Mouse (Mus musculus) kidney, adult 9 months (tissue): Measurements from ENCODE around the gene Fank1.

ENCODE experiments used
- DNase-seq: peaks from one replicate; pipeline ENCODE4 v3.0.0; 2022

Gene Fank1

GRCm38 (mm10) chr7:133775179-133775578 is 1.5 kb upstream of the Fank1 start:
- DNase-seq, result no peak

DNA sequence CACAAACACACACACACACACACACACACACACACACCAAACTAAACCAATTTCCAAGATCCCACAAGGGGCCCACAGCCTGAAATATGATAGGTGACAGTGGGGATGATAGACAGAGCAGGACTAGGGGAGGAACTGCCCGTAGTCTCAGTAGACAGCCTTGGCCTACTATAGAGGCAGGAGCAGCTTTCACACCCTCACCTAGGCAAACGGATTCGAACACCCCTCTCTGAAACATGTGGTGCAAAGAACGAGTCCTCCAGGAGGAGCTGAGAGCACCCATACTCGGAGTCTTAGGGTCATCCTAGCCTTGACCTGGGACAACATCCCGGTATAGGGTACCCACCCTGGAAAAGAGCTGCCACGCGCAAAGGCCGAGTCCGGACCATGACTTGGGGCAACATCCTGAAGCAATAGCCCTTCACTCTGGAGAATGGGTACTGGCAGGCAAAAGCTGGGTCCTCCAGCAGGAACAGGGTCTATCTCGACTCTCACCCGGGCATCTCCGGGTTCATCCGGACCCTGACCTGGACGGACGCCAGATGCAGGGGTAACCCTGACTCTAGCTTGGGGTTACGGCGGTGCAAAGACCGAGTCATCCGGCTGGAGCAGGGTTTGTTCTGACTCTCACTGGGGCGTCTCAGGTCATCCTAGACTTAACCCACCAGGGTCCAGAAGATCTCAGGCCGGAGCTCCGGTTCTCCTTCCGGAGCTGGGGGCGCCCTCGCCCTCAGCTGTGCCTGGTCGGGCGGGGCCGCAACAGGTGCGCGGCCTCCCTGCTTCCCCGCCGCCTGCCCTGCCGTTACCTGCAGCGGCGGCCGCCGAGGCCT is 650 bp upstream of the Fank1 start:
- peak; percentile 54 for DNase-seq

- no peak for DNase-seq
These were observed 4.9 kb downstream of the Fank1 start for GRCm38 (mm10) chr7:133781583-133781982.

DNA sequence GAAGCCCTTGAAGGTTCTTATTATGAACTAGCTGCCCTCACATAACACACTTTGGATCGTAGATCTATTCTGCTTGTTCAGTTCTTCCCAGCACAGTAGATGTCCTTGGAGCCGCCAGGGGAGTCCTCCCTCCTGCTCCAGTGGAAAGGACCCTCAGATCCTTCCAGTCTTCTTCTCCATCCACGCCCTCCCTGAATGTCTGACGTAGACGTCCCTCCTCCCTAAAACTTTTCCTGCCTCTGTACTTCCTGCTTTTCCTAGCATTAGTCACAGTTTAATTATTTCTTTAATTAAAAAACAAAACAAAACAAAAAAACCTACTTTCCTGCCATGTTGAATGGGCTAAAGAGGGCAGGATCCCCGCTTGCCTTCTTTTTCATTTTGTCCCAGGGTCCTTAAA is 5.3 kb downstream of the Fank1 start:
- DNase-seq, result no peak

- DNase-seq, result peak; percentile 77
These were observed 6.2 kb downstream of the Fank1 start, which contains the start of gene Dhx32 for GRCm38 (mm10) chr7:133782717-133783435. Gene Dhx32 (minus strand): TSS chr7:133782726.

GRCm38 (mm10) chr7:133787571-133787970 is 10.9 kb downstream of the Fank1 start:
- no peak for DNase-seq

- DNase-seq, result no peak
These were observed 11.5 kb downstream of the Fank1 start for GRCm38 (mm10) chr7:133788147-133788546.

- no peak for DNase-seq
These were observed 13.5 kb downstream of the Fank1 start for GRCm38 (mm10) chr7:133790171-133790570.

- DNase-seq, result no peak
These were observed 14.1 kb downstream of the Fank1 start for GRCm38 (mm10) chr7:133790608-133791229.

DNA sequence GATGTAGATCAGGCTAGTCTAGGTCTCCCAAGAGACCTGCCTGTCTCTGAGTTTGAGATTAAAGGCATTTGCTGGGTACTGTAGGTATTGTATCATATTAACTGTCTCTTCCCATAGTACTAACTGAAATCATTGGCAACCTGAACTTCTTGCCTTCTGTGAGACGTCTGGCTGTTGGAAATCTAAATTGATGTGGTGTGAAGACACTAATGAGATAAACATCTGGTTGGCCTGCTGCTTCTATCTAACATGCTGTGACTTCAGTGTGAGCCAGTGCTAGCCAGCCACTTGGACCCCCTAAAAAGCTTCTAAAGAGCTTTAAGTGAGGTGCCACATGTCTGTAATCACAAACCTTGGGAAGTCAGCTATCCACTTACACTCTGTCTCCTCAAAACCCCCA is 16.1 kb downstream of the Fank1 start:
- no peak for DNase-seq

DNA sequence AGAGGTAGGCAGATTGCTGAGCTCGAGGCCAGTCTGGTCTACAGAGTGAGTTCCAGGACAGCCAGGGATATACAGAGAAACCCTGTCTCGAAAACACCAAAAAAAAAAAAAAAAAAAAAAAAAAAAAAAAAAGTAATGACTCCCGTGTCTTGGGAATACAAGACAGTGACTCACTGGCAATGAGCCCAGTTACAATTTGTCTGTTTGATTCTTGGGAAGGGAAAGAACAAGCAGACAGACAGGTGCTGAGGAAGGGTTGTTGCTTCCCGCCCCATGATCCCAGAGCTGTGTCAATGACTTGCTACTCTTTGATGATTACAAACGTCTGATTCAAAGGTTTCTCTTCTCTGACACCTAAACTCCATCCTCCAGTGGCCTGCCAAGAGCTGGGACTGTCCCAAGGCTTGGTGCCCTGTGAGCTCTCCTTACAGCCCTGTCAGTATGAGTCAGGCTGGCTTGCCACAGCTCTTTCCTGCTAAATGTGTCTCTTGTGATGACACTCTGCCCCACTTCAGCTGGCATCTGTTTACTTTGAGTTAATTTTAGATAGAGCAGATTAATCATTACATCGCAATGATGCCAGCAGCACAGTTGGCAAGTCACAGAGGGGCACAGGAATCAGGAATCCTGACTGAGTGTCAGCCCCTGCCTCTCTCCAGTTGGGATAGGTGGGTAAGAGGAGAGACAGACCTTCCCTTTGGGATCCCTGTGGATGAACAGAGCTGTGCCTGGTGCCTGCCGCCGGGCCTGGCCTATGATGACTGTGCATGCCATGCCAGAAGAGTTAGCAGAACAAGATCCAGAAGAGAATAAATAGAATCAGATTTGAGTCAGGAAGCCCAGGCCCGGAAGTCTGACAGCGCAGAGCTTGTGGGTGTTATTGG is 16.8 kb downstream of the Fank1 start:
- peak; percentile 92 for DNase-seq

DNA sequence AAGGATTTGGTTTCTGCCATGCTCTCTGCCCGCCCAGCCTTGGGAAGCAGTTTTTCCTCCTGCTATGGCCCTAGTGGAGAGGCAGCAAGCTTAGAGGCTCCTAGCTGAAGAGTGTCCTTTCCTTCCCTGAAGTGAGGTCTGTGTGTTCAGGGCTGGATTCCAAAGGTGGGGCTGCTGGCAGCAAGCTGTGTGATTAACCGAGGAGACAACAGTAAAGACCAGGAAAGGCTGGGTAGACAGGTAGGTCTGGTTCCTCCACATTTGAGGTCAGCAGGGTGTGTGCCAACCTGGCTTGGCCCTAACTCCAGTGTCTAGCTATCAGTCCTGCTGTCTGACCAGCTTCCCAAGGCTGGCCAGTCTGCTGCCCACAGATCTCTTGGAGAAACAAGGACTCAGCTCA is 18.1 kb downstream of the Fank1 start:
- DNase-seq, result peak; percentile 32

GRCm38 (mm10) chr7:133799928-133800327 is 23.3 kb downstream of the Fank1 start:
- DNase-seq, result no peak

GRCm38 (mm10) chr7:133801823-133802222 is 25.2 kb downstream of the Fank1 start:
- peak; percentile 19 for DNase-seq

- peak; percentile 74 for DNase-seq
These were observed 29.0 kb downstream of the Fank1 start for GRCm38 (mm10) chr7:133805614-133806175.

DNA sequence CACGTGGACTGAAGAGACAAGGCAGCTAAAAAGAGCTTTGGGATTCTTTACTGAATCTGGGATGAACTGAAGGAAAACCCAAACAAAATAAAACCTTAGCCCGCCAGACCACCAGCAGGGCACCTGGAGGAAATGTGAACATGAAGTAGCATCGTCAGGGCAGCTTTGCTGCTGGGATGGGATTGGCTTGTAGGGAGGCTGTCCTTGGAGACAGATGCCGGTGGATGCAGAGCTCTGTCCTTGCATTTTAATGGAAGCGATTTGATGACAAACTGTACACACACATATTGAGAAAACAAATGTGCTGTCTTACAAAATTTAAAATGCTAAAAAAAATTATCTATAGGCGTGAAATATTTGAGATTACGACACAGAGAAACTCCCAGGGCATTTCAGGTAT is 36.3 kb downstream of the Fank1 start:
- DNase-seq, result no peak

DNA sequence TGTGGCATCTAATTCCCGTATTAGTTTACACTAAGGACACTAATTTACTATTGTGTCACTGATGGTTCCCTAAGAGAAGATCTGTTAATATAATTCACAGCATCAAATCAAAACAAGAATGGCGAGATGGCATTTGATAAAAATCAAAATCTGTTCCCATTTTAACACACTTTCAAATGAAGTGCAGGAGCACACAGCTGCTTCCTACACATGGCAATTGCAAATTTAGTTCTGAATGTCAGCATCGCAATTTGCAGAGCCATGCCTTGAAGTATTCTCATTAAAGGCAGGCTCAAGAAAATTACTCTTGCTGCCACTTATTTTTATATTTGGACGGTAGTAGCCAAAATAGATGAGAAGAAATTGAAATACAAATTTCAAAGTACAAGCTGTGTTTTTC is 36.7 kb downstream of the Fank1 start:
- no peak for DNase-seq

DNA sequence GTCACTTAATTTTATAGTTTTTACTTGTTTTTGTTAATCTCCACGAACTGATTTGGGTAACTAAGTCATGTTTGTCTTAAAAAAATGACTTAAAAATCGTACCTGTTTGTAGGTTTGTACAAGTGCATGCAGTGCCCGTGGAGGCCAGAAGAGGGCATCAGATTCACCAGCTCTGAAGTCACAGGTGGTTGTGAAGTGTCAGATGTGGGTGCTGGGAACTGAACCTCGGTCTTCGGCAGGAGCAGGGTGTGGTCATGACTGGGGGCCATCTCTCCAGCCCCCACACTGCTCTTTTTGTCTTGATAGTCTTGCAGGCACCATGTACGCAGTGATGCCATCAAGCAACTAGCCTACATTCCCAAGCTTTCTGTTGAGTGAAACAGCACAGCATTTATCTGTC is 47.1 kb downstream of the Fank1 start:
- no peak for DNase-seq

DNA sequence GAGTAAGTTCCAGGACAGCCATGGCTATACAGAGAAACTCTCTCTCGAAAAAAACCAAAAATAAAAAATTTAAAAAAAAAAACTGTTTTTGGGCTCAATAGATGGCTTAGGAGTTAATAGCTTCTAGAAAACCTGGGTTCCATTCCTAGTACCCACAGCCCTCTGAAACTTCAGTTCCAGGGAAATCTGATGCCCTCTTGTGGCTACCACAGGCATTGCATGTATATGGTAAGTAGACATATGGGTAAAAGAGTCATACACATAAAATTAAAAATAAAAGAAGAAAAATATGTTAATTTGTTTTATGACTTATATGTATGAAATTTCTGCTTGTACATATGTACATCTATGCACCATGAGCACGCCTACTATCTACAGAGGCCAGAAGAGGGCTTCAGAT is 47.9 kb downstream of the Fank1 start:
- peak; percentile 36 for DNase-seq

DNA sequence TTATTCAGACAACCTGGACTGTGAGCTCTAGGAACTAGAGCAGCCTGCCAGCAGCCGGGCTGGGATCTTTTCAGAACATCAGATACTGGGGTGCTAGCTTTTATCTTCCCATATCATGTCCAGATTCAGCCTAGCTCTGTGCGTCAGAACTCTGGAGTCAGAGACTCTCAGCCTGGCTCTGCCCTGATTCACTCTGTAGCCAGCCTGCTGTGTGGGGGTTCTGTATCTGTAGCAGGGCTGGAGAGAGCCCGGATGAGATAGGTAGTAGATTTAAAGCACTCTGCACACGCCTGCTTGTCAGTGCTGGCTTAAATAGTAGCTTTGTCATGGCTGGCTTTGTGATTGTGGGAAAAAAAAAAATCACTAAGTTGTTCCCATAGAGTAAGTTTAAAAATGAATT is 51.9 kb downstream of the Fank1 start:
- DNase-seq, result no peak

DNA sequence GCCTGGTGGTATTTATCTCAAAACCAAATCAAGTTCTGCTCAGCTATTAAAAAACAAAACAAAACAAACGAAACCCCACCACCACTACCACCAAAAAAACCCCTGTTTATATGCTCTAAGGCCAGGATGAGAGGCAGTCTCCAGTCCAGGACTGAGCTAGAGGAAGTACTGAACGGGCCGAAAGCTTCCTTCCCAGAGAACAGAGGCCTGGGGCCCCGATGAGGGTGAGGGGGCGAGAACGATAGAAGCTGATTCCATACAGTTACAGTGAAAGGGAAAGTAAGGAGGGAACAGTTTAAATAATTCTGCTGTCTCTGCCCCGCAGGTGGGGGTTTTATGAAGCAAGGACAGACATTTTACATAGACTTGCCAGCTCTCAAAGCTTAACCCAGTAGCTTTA is 52.9 kb downstream of the Fank1 start:
- DNase-seq, result no peak

DNA sequence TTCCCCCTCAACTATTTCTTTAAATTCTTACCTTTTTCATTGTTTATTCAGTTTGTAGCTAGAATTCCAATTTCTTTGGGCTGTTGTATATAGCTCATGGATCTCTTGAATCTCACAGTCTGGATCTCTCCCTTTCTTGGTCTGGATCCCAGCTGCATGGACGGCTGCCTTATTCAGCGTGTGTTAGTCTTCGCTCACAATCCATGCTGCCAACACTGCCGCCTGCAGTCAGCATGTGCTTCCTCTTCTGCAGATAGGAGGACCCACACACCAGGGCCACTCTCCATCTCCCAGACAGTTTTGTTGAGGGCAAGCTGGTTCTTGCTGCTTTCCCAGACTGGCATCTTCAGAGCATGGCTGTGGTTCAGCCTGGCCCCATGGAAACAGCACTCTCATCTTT is 62.9 kb downstream of the Fank1 start:
- DNase-seq, result no peak
